8 mouse cellular contexts compared by ENCODE assay signal in the genomic region with DNA sequence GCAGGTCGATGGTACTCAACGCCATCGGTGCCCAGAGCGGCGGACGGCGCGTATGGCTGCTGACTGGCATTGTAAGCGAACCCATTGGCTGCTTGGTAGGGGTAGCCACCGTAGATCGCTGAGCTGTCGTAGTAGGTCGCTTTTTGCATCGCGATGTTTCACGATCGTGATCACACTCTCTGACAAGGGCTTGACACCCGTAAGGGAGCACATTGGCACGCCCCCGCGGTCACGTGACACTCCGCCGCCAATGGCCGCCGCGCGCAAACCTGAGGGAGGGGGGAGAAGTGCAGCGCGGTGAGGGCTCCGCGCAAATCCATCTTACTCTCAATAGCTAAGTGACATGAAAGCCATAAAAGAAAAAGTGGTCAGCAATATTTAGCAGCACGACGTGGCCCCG. TPM values are rescaled to one million over a fixed set of nuclear protein-coding genes. Genes with fewer than 3 reads are reported as not detected.
A peak's percentile ranks its signal among the peaks of the same experiment; 100 is the strongest.
DNase-seq lines count a peak whose midpoint lies in the region; ATAC-seq lines count a peak whose summit lies in the region.

No protein-coding gene starts in this region.

- intact Hi-C loops in left cerebral cortex, postnatal 10 days (cut with DNase I) = no loop called here

- H3K9ac ChIP-seq in forebrain, embryonic 12.5 days = no peak overlapping the region
- peak overlapping the region; percentile 100 for H3K9ac ChIP-seq in hindbrain, embryonic 13.5 days

- H3K4me1 ChIP-seq in forebrain, embryonic 12.5 days = peaks cover 13% of the 10 kb centered on the region
- peaks cover 44% of the 10 kb centered on the region for H3K4me1 ChIP-seq in hindbrain, embryonic 13.5 days (replicated peaks)

- no peak overlapping the region for H3K27ac ChIP-seq in forebrain, embryonic 12.5 days
- H3K27ac ChIP-seq in hindbrain, embryonic 13.5 days = peak overlapping the region; percentile 100

- H3K36me3 ChIP-seq in forebrain, embryonic 12.5 days (replicated peaks) = no peaks in the 10 kb centered on the region
- H3K36me3 ChIP-seq in hindbrain, embryonic 13.5 days = peaks cover 3% of the 10 kb centered on the region; the same call in 1 of the 2 replicates

- H3K4me2 ChIP-seq in forebrain, embryonic 12.5 days = peak overlapping the region; percentile 39
- H3K4me2 ChIP-seq in hindbrain, embryonic 13.5 days = peak overlapping the region; percentile 88

- ATAC-seq in forebrain, embryonic 12.5 days (ENCODE audit: low FRiP score) = no peak
- peak; percentile 85 for ATAC-seq in hindbrain, embryonic 13.5 days (ENCODE audit: low FRiP score)

- peak overlapping the region; percentile 24 for H3K4me3 ChIP-seq in forebrain, embryonic 12.5 days (replicated peaks)
- peak overlapping the region; percentile 70 for H3K4me3 ChIP-seq in hindbrain, embryonic 13.5 days

- peaks cover 94% of the 10 kb centered on the region for H3K27me3 ChIP-seq in forebrain, embryonic 12.5 days
- peaks cover 37% of the 10 kb centered on the region for H3K27me3 ChIP-seq in hindbrain, embryonic 13.5 days

- peak; percentile 72 for DNase-seq in ovary, postnatal 36 days (ENCODE audit: low spot score)
- no peak for DNase-seq in ovary, postnatal 14 days (ENCODE audit: low spot score)
- DNase-seq in liver (peak; percentile 75), MN1 (ENCODE audit: low spot score) (no peak)
- DNase-seq in neural tube, embryonic 10.5 days (ENCODE audit: extremely low spot score, low spot score) = peak; percentile 99
- DNase-seq in left cerebral cortex, postnatal 10 days (ENCODE audit: extremely low spot score in 1 of 2, low spot score in 2 of 2) = no peak

- WGBS in forebrain, embryonic 12.5 days = under 1% methylated on average over 35 of the region's 35 CpGs
- WGBS in hindbrain, embryonic 13.5 days = under 1% methylated on average over 35 of the region's 35 CpGs

- no peaks in the 10 kb centered on the region for H3K9me3 ChIP-seq in forebrain, embryonic 12.5 days
- no peaks in the 10 kb centered on the region for H3K9me3 ChIP-seq in hindbrain, embryonic 13.5 days

RNA-seq across cellular contexts. Expression of gene 5730596B20Rik, which starts 4.8 kb away (rescaled TPM):
- not detected in 2 replicates for polyA plus RNA-seq in forebrain, embryonic 12.5 days (2016; fragmentation: Nextera tagmentation; extraction: Ambion mirVana)
- 7.6 and 8.3 TPM in 2 replicates for polyA plus RNA-seq in hindbrain, embryonic 13.5 days (2015; fragmentation: Nextera tagmentation; extraction: Ambion mirVana)
- total RNA-seq in left cerebral cortex, postnatal 10 days (2021) = not detected

RNA-seq across cellular contexts. Expression of gene Hoxa2, which starts 7.9 kb away (rescaled TPM):
- polyA plus RNA-seq in forebrain, embryonic 12.5 days (2016; fragmentation: Nextera tagmentation; extraction: Ambion mirVana) = not detected in 2 replicates
- 39.1 and 40.2 TPM in 2 replicates for polyA plus RNA-seq in hindbrain, embryonic 13.5 days (2015; fragmentation: Nextera tagmentation; extraction: Ambion mirVana)
- not detected for total RNA-seq in left cerebral cortex, postnatal 10 days (2021)

RNA-seq across cellular contexts. Expression of gene Hoxa1, which starts 14.4 kb away (rescaled TPM):
- polyA plus RNA-seq in forebrain, embryonic 12.5 days (2016; fragmentation: Nextera tagmentation; extraction: Ambion mirVana) = 0.19 and 0.31 TPM in 2 replicates
- 1.5 and 2.0 TPM in 2 replicates for polyA plus RNA-seq in hindbrain, embryonic 13.5 days (2015; fragmentation: Nextera tagmentation; extraction: Ambion mirVana)
- total RNA-seq in left cerebral cortex, postnatal 10 days (2021) = not detected

RNA-seq across cellular contexts. Expression of gene Hoxa4, which starts 19.1 kb away (rescaled TPM):
- not detected in 2 replicates for polyA plus RNA-seq in forebrain, embryonic 12.5 days (2016; fragmentation: Nextera tagmentation; extraction: Ambion mirVana)
- 14.5 and 14.8 TPM in 2 replicates for polyA plus RNA-seq in hindbrain, embryonic 13.5 days (2015; fragmentation: Nextera tagmentation; extraction: Ambion mirVana)
- not detected for total RNA-seq in left cerebral cortex, postnatal 10 days (2021)

RNA-seq across cellular contexts. Expression of gene Hoxa5, which starts 31.9 kb away (rescaled TPM):
- polyA plus RNA-seq in forebrain, embryonic 12.5 days (2016; fragmentation: Nextera tagmentation; extraction: Ambion mirVana) = not detected in 2 replicates
- polyA plus RNA-seq in hindbrain, embryonic 13.5 days (2015; fragmentation: Nextera tagmentation; extraction: Ambion mirVana) = 116 and 150 TPM in 2 replicates
- total RNA-seq in left cerebral cortex, postnatal 10 days (2021) = not detected

Comparison
In these comparisons a context has a peak if more than half of its experiments do, and no peak if none do; other contexts are left out.
1. DNase-seq: peak in ovary, postnatal 36 days (single experiment), liver (single experiment) and neural tube, embryonic 10.5 days (single experiment); none in ovary, postnatal 14 days (single experiment), left cerebral cortex, postnatal 10 days (0 of 2) and MN1 (single experiment).
2. RNA of gene Hoxa2, which starts 7.9 kb away (polyA plus RNA-seq): 39.1 to 40.2 TPM in hindbrain, embryonic 13.5 days; not detected in forebrain, embryonic 12.5 days; every median in the first group is over 10 times any median in the second.